Mouse (Mus musculus) frontal cortex, postnatal 10 days (tissue): Measurements from ENCODE around the gene Serinc5.
"Not testable (repeated sequence)": the region's sequence is repeated elsewhere in the genome, so short reads cannot be mapped to it uniquely, and the experiment has no call there.

Source experiments
- DNase-seq, 2 experiments: peaks; one replicate each; pipeline ENCODE4 v3.0.0; 2022; ENCODE audit warnings: low spot score in 2 of 2, mixed read lengths in 1 of 2

Gene Serinc5

DNA sequence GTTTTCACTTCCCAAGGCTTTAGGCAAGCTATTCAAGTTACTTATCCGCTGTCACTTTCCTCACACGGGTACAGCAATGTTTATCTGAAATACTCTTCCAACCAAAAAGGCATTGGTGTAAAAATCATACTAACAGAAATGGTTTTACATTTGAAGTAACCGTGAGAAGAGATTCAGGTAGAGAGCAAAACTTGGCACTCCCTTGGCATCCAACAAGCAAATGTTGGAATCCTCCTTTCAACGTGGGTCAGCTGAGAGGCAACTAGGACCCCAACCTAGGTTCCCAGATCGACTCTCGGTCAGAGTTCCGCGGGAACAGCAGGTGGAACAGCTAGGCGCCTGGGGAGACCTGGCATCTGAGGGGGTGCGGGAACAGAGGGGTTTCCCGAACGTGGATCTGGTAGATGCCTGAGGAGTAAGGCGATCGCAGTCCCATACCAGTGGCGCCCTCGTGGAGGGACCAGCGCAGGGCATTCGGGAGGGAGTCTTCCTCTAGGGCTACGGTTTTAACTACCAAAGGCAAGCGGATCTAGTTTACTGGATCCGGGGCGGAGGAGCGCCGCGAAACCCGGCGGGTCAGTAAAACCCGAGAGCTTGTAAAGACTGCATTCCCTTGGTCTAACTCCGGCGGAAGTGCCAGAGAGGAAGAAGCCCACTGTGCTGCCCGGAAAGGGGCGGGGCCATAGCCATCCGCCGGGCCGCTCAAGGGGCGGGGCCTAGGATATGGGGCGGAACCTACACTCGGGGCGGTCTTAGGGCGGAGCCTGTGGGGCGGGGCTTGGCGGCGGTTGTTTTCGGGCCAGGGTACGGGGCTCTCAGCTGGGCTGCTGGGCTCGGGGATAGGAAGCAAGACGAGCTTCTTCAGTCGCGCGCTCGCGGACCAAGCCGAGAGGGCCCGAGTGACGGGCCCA lies at the start of gene Serinc5:
Gene Serinc5, plus strand, starts transcription at position 781 of the 911 bp plus-strand sequence.
- peak; percentile 94 to 98 for DNase-seq

- no peak for DNase-seq
These were observed 34.8 kb upstream of the Serinc5 start, which contains the start of gene Spz1 for GRCm38 (mm10) chr13:92576072-92576471. Gene Spz1, minus strand, starts transcription at chr13:92576172.

DNA sequence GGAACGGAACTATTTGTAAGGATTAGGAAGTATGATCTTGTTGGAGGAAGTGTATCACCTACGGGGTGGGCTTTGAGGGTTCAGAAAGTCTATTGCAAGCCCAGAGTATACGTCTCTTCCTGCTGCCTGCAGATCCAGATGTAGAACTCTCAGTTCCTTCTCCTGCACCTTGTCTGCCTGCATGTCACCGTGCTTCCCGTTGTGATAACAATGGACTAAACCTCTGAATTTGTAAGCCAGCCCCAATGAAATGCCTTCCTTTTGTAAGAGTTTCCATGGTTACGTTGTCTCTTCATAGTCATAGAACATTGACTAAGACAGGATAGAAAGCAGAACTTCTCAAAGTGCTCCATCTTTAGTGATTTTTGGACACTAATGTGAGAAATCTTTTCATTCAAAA lies 34.2 kb upstream of the Serinc5 start:
- no peak for DNase-seq

GRCm38 (mm10) chr13:92578210-92578609 lies 32.7 kb upstream of the Serinc5 start:
- DNase-seq: no peak

GRCm38 (mm10) chr13:92580220-92581043 lies 30.5 kb upstream of the Serinc5 start:
- peak in 1 of 2 experiments; percentile 49 for DNase-seq

DNA sequence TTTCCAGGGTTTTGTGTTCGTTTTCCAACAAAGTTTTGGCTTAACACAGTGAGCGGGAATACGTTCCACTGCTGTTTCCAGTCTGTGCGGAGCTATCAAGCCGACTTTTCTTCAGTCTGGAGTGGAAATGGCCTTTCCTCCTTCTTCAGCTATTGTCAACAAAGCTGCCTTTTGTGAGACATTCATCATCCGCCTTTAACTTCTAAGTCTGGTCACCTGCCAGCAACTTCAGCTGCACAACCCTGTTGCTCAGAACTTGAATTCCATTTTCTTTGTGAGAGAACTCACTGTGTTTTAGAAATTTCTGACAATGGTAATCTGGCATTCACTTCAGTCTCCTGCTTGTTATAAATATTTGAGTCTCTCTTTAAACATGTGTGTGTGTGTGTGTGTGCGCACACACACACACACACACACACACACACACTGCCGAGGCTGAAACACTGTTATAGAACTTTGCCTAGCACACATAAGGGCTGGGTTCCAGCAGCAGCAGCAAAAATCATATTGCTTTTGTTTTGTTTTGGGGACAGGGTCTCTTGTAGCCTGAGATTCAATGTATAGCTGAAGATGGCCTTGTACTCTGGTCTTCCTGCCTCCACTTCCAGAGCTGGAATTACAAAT lies 26.7 kb upstream of the Serinc5 start:
- DNase-seq: no peak

- DNase-seq: no peak
These were observed 22.2 kb upstream of the Serinc5 start for GRCm38 (mm10) chr13:92588704-92589103.

DNA sequence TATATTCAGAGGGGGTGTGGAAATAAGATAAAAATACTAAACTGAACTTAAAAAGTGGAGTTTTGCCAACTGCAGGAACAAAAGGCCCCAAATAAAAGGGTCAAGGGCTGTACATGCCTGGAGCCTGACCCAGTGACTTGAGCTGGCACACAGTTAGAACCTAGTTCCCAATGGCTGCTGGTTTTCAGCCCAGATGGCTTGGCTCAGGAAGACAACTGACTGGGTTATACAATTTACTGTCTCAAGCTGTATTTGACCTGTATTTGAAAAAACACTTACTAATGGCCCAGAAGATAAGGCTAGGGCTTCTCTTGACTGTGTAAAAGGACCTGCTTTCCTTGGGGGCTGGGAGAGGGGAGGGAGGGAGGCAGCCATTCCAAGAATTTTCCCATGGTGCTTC lies 21.6 kb upstream of the Serinc5 start:
- no peak for DNase-seq

DNA sequence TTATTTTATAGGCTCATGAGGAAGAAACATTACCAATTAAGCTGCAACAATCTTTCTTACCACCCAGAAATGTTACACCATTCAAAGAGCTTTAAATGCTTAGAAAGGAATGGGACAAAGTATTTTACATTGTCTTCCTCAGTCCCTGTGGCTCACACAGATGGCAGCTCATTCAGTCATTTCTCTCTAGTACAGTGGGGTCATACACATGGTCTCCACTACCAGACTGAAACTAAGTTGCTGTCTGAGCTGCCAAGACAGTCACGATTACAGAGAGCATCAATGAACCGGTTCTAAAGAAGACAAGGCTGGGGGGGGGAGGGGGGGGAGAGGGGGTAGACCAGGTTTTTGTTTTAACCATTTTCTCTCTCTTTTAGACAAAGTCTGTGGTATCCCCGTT lies 19.7 kb upstream of the Serinc5 start:
- DNase-seq: no peak

DNA sequence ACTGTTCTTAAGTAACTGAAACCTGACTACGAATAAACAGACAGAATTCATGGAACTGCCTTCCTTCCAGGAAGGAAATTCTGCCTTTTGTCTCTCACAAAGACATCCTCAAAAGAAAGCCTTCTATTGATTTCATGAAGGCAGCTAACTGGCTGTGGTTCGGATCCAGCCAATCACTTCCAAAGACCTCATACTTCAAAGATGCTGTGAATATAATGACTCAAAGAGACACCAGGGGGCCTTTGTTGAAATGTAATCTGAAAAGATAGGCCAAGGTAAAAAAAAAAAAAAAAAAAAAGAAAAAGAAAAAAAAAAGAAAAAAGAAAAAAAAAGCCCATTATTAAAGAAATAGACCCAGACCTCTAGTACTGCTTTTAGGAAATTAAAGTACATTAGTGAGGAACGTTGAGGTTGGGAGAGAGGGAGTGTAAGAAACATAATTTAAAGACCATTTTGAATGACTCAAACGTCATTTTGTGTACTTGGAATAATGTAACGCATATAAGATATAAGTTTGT lies 18.6 kb upstream of the Serinc5 start:
- no peak for DNase-seq

DNA sequence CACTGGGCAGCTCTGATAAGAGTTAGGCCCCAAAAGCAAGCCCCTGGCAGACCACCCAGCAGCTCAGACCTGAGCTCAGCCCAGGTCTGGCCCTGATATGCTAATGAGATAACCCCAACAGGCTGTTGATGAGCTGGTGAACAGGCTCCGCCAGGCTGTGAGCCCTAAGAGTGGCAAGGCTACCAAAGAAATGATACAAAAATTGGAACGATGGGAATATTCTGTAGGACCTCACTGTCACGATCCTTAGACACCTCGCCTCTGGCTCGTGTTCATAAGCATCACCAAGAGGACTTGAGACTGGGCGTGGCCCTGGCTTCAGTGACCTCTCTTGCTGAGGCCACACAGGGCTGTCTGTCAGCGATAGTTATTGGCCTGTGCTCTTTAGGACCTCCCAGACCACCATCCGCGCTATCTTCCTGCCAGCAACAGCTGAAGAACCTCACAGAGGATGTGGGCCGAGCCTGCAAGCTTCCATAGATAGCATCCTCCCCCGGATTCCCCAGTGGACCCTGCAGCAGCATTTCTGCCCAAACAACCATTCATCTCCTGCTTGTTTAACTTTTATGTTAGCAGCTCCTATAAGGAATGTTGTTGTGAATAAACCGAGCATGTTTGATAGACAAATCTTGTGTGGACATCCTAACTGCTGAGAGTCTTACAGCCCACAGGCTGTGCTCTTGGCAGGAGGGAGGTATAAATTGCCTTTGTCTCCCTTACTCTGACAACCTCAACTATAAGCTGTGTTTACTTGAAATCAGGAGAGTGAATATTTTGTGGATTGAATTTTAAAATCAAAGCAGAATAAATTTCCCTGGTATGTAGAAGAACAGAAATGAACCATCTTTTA lies 17.9 kb upstream of the Serinc5 start:
- peak; percentile 19 to 35 for DNase-seq

GRCm38 (mm10) chr13:92593731-92594396 lies 17.0 kb upstream of the Serinc5 start:
- DNase-seq: no peak

- DNase-seq: no peak
These were observed 16.4 kb upstream of the Serinc5 start for GRCm38 (mm10) chr13:92594481-92594880.

DNA sequence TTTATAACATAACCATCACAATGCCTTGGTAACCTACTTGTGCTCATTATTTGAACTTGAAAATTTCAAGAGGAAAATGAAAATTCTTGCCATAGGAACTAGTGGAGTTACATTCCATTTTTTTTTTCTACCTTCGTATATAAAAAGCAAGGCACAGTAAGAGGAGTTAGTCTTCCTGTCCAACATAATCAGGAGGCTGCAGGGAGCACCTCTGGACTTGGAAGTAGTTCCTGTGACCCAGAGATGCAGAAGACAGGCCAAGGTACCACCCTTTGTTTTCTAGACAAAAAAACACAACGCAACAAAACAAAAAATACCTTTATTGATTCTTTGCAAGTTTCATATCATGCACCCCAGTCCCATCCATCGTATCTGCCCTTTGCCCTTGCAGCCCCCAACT lies 16.0 kb upstream of the Serinc5 start:
- no peak for DNase-seq

DNA sequence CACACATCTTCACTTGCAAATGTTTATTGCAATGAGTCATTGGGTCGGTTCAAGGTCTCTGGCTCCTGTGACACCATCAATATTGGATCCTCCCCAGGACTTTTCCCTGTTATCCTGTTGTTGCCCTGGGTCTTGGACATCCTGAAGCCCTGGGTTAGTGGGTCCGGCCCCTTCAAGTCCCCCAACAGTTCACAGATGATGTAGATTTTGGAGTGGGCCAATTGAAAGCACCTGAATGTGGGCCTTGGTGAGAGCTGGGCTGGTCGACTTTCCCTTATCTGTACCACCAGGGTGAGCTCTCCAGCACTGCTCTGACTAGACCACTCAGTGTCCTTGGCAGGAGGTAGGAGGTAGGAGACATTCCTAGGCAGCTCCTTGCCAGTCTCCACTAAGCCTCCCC lies 15.5 kb upstream of the Serinc5 start:
- DNase-seq: no peak

DNA sequence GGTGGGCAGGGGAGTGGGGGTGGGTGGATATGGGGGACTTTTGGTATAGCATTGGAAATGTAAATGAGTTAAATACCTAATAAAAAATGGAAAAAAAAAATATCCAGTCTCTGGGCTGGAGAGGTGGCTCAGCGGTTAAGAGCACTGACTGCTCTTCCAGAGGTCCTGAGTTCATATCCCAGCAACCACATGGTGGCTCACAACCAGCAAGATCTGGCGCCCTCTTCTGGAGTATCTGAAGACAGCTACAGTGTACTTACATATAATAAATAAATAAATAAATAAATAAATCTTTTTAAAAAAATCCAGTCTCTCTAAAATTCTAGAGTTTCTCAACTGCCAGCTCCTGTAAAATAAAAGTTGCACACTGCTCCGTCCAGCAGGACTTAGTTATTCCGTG lies 5.6 kb upstream of the Serinc5 start:
- not testable (repeated sequence) for DNase-seq

GRCm38 (mm10) chr13:92609486-92610310 lies 1.2 kb upstream of the Serinc5 start:
- DNase-seq: peak in 1 of 2 experiments; percentile 38

DNA sequence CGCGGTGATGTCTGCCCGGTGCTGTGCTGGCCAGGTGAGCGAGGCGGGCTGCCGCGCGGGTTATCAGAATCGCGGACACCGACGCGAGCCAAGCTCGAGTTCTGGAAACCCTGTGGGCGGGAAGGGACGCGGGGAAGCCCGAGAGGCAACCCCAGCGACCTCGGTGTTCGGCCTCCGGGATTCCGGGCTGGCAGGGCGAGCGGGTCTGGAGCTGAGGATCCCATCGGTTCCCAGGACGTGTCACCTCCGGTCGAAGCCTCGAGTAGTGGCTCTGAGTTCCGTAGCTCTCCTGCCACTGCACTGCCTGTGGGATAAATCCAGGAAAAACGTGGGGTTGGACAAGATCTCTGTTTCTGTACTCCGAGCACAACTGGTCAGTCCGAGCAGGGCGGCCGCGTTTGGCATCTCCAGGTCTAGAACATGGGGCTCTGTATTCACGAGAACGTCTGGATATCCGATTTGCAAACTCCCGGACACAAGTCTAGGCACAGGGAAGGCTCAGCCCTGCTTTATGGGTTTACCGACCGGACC lies 428 bp downstream of the Serinc5 start:
- no peak for DNase-seq

DNA sequence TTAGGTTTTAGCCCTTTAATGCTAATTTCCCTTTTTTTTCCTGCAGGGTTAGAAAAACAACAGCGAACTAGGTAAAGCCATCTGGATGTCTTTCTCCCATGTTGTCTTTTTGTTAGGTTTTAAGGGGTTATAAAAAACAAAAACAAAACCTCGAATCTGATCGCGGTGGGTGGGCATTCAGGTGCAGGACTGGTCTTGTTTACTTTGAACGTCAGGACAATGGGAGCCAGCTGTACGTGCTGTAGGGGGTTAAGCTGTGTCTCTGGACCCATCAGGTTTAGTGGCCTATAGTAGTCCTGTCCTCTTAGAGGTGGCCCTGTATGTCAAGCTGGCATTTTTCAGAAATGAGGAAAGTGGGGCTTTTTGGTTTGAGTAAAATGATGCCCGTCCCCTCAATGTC lies 1.0 kb downstream of the Serinc5 start:
- DNase-seq: peak in 1 of 2 experiments; percentile 4
